Mouse (Mus musculus) heart, adult 11 months (tissue): Measurements from ENCODE around the gene Nob1.
A peak's percentile ranks its signal among the peaks of the same experiment; 100 is the strongest.

ENCODE experiments used
- DNase-seq: peaks from one replicate; pipeline ENCODE4 v3.0.0; 2022

Nob1 gene

DNA sequence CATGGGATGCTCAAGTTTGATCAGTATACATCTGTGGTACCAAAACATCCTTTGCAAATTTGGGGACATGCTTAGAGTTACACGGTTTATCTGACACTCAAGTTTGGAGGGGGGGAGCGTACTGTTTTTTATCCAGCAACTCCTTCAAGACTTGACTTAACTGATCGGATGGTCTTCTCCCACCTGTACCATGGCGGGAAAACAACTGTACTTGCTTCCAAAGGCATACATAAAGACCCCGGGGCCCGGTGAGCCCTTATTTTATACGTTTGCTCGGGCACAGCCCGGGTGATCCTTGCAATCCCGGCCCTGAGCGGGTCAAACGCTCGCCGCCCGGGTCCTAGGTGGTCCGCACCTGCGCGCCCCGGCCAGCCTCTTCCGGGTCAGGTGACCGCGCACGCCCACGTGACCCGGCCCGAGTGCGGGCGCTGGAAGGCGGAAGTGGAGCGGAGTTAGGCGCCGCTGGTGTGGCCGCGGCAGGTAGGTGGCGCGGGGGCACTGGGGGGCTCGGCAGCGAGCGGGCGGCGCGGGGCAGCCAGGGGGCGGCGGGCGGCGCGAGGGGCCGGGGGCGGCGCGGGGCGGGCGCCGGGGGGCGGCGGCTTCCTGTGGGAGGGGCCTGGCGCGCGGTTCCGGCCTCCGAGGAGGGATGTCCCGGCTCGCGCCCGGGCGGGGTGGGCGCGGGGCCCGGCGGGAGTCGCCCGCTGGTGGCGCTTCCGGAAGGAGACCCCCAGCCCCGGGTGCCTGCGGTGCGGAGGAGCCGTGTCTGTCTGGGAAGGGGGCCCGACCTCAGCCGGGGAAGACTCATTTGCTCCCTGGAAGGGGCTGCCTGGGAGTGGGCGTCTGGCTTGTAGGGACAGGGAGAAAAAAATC lies 11.3 kb upstream of the Nob1 start, which contains the start of gene Wwp2:
Wwp2 (plus strand) TSS at position 404 of the 870 bp plus-strand sequence.
- peak; percentile 99 for DNase-seq

DNA sequence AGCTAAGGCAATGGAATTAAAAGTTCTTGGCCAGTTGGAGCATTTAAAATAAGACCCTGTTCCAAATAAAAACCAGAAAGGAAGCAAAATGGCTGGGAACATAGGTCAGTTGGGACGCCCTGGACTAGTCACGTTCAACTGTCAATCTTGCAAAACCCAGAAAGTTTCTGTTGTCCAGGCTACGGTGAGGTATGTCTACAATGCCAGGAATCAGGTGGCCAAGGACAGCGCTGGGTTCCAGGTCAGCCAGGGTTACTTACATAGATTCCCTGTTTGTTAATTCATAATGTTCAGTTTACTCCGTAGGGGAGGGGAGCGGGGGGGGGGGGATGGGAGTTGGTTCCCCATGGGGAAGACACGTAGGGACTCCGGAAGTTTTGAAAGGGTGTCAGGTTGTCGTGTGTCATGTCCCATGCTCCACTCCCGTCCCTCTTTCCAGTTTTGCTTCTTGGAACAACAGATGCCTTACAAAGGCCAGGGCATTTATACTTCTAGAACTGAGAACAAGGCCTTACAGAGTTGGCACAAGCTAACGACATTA lies 10.6 kb upstream of the Nob1 start:
- DNase-seq: no peak

DNA sequence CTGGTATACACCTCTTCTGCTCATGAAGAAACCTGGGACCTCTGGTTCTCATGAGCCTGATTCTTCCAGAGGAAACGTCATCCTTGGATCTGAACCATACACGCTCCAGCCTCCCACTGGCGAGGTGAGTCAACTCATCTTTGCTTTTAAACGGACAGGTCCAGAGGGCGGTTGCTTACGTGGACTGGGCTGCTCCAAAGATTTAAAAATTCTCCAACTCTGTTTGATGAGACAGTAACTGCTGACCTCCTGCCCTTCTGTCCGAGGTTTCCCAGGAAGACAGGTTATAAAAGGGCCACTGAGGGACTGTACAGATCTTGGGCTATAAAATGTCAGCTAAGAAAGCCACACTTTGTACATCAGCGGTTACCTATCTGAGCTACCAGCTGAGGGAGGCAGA lies 6.0 kb upstream of the Nob1 start:
- DNase-seq: no peak

DNA sequence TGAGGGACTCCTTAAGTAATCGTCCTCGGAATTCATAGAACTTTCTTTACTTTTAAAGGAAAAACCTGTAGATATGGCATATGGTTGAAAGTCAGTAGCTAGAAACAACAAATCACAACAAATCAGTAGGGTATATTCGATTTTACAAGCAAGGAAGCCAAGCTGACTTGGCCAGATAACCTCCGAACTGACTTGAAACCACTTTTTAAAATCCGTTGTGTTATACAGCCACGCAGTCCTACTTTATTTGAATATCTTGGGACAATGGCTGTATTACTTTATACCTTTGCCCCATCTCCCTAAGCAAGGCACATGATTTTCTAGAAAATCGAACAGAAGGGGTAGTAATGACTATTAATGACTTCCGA lies 363 bp upstream of the Nob1 start:
- DNase-seq: no peak

DNA sequence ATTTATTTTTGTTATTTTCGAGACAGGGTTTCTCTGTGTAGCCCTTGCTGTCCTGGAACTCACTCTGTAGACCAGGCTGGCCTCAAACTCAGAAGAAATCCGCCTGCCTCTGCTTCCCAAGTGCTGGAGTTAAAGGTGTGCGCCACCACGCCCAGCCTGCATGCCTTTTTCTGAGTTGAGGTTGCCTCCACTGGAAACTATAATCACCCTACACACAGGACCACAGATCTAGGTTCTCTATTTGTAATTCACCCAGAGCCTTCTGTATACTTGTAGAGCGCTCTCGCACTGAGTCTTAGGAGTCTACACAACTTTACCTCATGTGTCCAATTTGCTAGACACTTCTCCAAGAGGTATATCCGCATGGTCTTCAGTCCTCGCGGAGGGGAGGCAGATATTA lies 675 bp downstream of the Nob1 start:
- DNase-seq: no peak

DNA sequence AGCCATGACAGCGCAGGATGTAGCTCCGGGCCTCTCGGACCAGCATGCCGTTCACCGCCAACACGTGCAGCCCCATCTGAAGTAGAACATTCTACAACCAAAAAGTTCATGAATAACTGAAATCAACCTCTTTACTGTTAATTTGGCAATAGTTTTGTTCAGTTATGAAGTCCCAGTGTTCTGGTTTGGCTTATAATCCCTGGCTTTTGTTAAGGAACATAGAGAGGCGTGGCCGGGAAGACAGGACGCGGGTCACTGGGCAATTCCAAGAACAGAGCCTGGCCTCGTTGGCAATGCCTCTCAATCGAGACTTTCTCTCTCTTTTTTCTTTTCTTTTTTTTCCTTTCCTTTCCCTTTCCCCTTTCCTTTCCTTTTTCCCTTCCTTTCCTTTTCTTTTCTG lies 7.8 kb downstream of the Nob1 start:
- DNase-seq: no peak

DNA sequence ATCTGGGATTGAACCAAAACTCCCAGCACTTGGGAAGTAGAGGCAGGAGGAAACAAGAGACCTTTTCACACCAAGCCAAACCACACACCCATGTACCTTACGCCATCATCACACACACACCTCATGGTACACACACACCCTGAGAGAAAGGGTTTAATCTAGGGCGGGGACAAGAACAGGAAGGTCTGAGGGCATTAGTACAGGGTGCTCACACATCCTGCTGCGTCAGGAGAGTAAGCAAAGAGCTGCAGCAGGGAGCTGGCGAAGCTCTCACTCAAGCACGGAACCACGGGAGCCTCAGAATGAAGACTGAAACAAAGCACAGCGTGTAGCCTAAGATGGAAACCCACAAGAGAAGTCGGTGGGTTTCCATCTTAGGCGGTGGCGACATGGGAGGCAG lies 11.0 kb downstream of the Nob1 start:
- no peak for DNase-seq

DNA sequence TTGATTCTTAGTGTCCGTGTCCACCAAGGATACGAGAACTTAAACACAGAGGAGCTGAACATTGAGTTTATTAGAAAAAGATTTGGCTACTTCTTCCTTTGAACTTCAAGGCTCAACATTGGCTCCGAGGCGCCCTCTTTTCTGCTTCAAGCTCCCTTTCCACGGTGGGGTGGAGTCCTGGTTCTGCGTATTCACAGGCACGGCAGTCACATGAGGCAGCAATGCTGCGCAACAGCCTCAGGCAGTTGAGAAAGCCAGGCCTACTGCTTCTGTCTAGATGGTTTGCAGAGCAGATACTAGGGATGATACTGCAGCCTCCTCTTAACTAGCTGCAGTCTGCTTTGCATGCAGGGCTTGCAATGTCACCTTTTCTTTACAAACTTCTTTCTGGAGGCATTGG lies 12.3 kb downstream of the Nob1 start:
- DNase-seq: no peak

DNA sequence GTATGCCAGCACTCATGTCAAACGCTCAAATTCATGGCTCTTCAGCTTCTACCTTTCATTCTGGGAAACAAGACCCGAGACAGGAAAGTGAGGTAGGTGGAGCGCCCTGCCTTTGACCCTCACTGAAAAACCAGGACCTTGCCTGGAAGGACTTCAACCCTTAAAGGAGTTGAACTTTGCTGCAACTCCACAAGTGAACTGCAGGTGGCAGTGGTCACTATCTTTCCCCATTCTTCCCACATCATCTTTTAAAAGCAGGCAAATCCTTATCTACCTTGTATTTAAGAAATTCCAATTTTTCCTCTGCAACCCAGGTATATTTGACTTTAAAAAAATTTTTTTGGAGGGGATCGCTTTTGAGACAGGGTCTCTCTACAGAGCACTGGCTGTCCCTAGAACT lies 13.5 kb downstream of the Nob1 start:
- DNase-seq: no peak

DNA sequence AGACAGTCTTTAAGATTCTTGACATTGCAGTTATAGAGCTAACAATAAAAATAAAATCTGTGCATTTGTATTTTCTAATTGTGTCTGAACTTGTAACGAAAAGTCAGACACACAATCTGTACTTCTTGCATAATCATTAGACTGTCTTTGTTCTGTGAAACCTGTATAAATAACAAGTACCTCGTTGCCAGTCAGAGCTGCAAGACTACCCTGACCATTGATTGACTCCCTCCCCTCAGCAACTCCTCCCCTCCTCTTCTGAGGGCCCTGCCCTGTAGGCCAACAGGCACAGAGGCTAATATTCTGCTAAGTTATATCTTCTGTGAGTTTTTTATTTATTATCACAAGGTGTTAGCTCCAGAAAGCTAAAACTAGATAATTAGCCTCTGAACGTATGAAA lies 18.9 kb downstream of the Nob1 start:
- DNase-seq: no peak

DNA sequence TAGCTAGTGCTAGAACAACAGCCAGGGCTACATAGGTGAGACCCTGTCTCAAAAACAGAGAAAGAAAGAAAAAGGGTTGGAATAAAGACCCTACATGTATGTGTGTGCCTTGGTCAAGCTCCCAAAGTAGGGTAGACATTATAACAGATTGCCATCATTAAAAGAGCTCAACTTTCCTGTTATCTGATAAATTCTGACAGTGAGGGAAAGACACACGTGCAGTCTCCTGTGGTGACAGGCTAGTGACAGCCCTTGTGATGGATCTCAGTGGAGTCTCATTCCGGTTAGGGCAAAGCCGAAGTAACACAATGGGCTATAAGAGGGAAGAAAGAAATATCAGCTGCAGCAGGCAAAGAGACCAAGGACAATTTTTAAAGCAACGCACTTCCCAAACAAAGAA lies 20.8 kb downstream of the Nob1 start:
- DNase-seq: no peak

DNA sequence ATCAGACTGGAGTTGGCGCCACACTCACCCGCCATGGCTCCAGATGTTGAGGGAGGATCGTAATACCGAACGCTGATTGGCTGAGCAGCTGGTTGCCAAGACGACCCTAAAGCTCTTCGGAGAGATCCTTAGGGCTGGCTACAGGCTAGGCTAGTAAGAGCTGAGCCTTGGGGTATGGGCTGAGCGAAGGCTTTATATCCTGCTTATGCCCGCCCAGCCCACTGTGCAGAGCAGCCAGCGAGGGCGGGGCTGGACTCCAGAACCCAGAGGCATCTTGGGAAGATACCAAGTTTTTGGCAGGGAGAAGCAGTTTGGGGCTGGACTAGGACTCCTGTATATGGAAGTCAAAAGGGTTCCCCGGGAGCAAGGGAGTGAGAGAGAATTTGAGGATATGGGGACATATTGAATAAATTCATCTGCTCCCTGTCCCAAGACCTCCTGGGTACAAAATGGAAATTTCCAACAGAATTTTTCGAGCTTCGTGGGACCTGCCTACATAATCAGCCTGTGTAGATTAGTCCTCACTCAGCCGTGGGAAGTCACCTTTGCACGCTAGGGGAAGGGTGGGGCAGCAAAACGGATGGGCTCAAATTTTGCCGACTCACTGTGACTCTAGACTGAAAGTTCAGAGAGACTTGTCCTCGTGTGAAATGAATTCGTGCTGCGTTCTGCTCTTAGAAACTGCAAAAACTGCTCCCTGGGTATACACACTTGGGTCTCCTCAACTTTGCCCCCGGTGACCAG lies 21.6 kb downstream of the Nob1 start, which contains the start of gene Nqo1:
Nqo1 (minus strand) TSS at position 169 of the 744 bp plus-strand sequence.
- peak; percentile 99 for DNase-seq

DNA sequence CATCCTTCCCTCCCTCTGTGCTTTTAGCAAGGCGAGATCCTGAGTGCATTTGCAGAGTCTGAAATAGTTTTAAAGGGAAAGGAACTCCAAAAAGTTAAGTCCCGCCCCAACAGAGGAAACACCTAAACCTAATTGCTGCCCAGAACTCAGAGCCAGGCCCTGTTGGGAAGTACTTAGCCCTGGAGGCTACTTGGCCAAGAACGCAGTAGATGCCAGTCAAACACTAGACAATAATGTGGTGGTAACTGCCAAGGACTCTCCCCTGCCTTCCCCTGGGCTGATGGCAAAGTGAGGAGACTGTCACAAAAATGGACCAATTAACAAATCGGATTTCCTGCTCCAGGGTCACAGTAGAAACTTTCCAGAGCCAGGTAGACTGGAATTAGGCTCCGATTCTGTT lies 23.0 kb downstream of the Nob1 start:
- peak; percentile 92 for DNase-seq

DNA sequence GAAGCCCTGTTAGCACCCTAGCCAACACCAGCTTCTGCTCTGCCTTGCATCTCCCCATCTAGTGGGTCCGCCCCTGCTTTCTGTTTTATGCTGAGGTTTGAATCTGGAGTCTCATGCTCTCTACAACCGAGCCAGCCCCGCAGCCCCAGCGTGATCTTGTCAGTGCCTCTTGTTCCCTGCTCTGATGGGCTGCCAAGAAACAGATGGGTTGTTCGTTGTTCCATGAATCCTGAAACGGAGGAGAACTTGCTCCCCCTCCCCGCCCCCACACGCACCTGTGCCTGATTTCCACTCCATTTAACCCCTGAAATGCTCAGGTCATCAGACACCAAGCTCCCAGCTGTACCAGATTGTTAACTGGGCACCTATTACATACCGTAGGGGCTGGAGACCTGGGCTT lies 25.4 kb downstream of the Nob1 start:
- DNase-seq: no peak

DNA sequence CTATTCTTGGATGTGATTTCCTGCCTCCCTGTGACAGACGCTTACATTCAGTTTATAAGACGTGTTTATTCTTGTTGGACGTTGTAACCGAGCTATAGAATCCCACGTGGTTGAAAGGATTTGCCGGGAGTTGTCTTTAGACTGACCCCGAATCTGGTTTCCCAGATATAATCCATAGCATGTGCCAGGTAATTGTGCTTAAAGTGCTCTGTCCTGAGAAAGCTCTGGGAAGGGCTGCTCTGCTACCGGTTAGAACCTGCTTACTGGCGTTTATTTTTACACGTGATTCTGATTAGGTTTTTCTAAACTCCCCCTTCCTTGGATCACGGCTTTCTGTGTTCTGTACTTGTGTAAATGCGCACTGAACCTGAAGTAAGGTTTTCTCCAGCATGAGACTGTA lies 27.2 kb downstream of the Nob1 start:
- DNase-seq: no peak

DNA sequence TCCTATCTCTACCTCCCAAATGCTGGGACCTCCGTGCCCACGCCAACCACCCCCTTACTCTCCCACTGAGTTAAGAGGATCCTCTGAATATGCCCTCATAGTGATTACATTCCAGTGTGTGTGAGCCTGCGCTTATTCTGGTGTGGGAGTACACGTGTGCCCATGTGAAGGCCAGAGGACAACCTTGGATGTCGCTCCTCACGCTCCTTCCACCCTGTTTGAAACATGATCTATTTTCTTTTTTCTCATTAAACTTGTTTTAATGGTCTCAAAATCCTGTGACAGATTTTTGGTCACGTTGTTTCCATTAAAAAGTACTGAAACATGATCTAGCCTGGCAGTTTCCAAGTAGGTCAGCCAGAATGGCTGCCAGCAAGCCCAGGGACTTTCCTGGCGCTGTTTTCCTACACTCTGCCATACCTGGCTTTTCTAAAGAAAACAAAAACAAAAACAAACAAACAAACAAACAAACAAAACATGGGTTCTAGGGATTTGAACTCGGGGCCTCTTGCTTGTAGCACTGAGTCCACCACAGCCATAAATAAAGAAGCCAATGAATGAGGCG lies 28.7 kb downstream of the Nob1 start:
- no peak for DNase-seq

DNA sequence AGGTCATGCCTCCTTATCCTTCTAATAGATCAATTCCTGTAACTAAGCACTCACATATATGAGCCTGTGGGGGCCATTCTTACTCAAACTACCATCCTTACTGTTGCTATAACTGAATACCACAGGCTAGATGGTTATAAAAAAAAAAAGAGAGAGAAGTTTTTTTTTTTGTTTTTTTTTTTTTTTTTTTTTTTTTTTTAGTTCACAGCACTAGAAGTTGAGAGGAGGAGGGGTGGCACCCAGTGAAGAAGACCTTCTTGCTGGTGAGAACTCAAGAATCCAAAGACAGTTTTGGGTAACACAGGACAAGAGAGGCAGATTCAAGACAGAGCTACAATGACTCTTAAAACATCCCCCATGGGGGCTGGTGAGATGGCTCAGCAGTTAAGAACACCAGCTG lies 29.5 kb downstream of the Nob1 start:
- DNase-seq: no peak

DNA sequence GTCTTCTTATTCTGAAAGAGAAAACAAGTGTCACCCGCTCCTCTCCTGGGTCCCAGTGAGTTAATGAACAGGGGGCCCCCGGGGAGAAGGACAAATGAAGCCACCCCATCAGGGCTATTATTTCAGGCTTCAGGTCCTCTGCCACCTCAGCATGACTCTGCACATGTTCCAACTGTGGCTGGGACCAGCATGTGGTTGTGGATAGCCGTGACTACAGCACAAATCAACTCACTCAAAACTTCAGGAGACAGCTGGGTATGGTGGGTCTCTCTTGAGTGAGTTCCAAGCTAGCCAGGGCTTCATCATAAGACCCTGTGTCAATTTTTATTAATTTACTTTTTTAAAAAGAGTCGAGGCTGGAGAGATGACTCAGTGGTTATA lies 33.7 kb downstream of the Nob1 start:
- no peak for DNase-seq

DNA sequence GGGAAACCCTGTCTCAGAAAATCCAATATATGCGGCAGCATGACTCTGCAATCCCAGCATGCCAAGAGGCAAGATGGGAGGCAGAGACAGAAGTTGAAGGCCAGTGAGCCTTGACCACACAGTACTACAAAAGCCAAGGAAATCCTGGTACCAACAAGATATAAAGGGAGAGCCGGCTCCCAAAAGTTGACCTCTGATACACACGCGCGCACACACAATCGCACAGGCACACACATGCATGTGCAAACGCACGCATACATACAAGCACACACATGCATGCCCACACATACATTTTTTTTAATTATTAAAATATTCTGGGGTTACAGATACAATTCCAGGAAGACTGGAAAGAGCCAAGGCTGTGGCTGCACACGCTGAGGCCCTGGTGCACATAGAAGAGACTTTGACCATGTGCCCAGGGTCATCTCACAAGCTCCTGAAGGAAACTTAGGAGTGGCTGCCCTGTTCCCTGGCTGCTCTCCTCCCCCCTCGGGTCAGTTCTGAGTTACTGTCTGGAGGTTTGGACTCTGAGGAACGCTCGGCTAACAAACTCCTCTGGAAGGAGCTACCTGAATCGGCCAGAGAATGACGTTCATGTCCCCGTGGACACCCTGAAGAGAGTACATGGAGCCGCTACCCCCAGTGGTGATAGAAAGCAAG lies 34.2 kb downstream of the Nob1 start:
- DNase-seq: peak; percentile 74

DNA sequence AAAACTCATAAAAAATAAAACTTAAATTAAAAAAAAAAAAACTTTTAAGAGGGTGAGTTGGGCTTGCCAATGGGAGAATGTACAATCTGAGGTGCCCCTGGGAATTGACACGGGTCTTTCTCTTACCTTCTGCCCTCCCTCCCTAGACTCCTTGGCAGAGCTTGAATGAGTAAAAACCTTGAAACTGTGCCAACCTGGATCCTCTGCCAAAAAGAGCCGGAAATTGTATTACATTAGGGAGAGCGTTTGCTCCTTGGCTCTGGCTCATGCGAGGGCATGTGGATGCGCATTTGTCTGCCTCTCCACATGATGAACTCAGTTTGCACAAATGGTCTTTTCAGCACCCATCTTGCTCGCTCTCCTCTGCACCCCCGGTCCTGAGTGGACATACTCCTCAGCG lies 35.3 kb downstream of the Nob1 start:
- peak; percentile 91 for DNase-seq

DNA sequence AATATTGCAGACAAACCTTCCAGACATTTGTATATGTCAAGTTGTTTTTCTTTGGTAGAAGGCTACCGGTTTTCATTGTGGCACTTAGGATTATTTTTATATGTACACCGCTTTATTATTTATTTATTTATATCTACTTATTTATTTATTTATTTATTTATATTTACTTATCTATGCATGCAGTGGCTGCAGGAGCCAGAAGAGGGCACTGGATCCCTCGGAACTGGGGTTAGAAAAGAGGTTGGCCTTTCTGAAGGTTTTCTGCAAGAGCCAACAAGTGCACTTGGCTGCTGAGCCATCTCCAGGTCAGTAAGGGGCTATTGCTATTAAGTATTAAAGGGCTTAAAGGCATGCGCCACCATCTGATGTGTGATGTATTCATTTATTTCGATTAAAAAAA lies 37.0 kb downstream of the Nob1 start:
- DNase-seq: peak; percentile 83

DNA sequence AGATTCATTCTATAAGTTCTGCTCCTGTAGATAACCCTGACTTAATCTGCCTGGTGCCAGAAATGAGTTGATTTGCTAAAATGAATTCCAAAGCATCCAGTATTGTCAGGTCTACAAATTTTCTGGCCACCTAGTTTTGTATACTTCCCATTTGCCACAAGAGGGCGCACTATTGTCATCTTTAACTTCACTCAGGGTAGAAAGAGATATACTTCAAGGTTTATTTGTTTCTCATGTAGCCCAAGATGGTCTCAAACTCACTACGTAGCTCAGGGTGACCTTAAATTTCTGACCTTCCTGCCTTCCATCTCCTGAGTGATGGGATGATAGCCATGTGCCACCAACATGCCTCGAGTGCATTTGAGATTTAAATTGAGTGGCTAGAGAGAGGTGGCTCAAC lies 38.2 kb downstream of the Nob1 start:
- DNase-seq: peak; percentile 64

DNA sequence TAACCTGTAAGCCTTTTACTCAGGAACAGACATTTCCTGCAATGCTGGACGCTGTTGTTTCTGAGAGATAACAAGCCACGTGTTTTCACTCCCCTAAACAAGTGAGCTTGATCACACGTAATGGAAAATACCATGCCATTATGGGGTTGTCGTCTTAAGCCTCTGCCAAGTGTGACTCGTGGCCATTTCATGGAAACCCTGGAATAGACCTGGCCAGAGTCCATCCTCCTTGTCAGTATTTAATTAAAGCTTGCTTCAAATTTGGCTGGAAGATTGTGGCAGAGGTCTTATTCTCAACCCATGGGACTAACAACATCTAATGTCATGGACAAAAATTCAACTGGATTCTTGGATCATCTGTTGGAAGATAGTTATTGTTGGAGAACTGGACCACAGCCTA lies 38.7 kb downstream of the Nob1 start:
- peak; percentile 97 for DNase-seq
